Comparison of ENCODE assay signal across 19 mouse cellular contexts in genomic region chr8:123000311-123000710, GRCm38 (mm10). TPM values are rescaled to one million over a fixed set of nuclear protein-coding genes. Genes with fewer than 3 reads are reported as not detected.
A peak's percentile ranks its signal among the peaks of the same experiment; 100 is the strongest.
DNase-seq lines count a peak whose midpoint lies in the region; ATAC-seq and TF ChIP-seq lines count a peak whose summit lies in the region.
"Had no signal": no experiment of that assay in that cellular context is flagged by ENCODE, and none has a peak within 500 bp of the region (broad histone marks: within the 10 kb centered on the region; RNA-seq: fewer than 3 reads in every experiment).

No protein-coding gene starts in this region.

- H3K27ac ChIP-seq in heart, embryonic 16.5 days (ENCODE audit: low read length), result 0 out of 2 replicates have a peak overlapping the region, but pooled peaks have one; percentile 10
- H3K27ac ChIP-seq in heart, embryonic 10.5 days, result no peak overlapping the region
- no peak overlapping the region for H3K27ac ChIP-seq in CH12.LX (ENCODE audit: insufficient read depth, low read depth)
- H3K27ac ChIP-seq: kidney, embryonic 15.5 days; limb, embryonic 15.5 days; stomach, postnatal 0 days had no signal

- no peak for TF ChIP-seq EP300 in CH12.LX (IDR thresholded peaks at IDR 0.05; ENCODE audit: low read length)

- H3K4me1 ChIP-seq in heart, embryonic 16.5 days (ENCODE audit: control insufficient read depth, insufficient read depth, low read length), result peaks cover 36% of the 10 kb centered on the region
- peaks cover 29% of the 10 kb centered on the region for H3K4me1 ChIP-seq in heart, embryonic 10.5 days
- peaks cover 2 to 49% of the 10 kb centered on the region in 2 experiments; a peak in 3 of 4 replicates for H3K4me1 ChIP-seq in CH12.LX (ENCODE audit: control insufficient read depth in 1 of 2, insufficient read depth in 2 of 2)

- no peaks in the 10 kb centered on the region for H3K9me3 ChIP-seq in heart, embryonic 16.5 days (replicated peaks; ENCODE audit: control insufficient read depth, low read length)
- no peaks in the 10 kb centered on the region for H3K9me3 ChIP-seq in heart, embryonic 10.5 days
- H3K9me3 ChIP-seq in CH12.LX (replicated peaks; ENCODE audit: low read length), result no peaks in the 10 kb centered on the region
- H3K9me3 ChIP-seq: kidney, embryonic 15.5 days; limb, embryonic 15.5 days had no signal

- ATAC-seq in heart, embryonic 16.5 days (replicated peaks; ENCODE audit: extremely low read depth, insufficient read depth, low FRiP score), result peak; percentile 33; the same call in 1 of the 2 replicates
- ATAC-seq in common myeloid progenitor, adult 5-6 weeks (replicated peaks; ENCODE audit: low read depth, poor library complexity, severe bottlenecking), result peak; percentile 57
- ATAC-seq in monocyte, adult 5-6 weeks (replicated peaks; ENCODE audit: insufficient number of reproducible peaks, low FRiP score, low TSS enrichment, poor library complexity, severe bottlenecking), result 0 out of 2 replicates have a peak, but pooled peaks have one; percentile 38
- ATAC-seq in erythroid progenitor cell, adult 5-6 weeks (replicated peaks; ENCODE audit: low FRiP score, poor library complexity, severe bottlenecking), result no peak
- ATAC-seq: forebrain, embryonic 16.5 days; liver, postnatal 0 days; midbrain, embryonic 16.5 days had no signal

- no peaks in the 10 kb centered on the region for H3K27me3 ChIP-seq in heart, embryonic 16.5 days (ENCODE audit: control insufficient read depth, insufficient read depth, low read length)
- H3K27me3 ChIP-seq in heart, embryonic 10.5 days (ENCODE audit: insufficient read depth, poor library complexity, severe bottlenecking), result no peaks in the 10 kb centered on the region
- H3K27me3 ChIP-seq in CH12.LX (replicated peaks), result no peaks in the 10 kb centered on the region
- H3K27me3 ChIP-seq: kidney, embryonic 15.5 days; limb, embryonic 15.5 days had no signal

- WGBS in heart, embryonic 16.5 days, result 54% methylated on average over 2 of the region's 2 CpGs
- 79% methylated on average over 2 of the region's 2 CpGs for WGBS in heart, embryonic 10.5 days

- TF ChIP-seq POLR2A in CH12.LX (IDR thresholded peaks at IDR 0.05; ENCODE audit: low read depth, low read length), result no peak

- dilution Hi-C loops in CH12.LX (cut with MboI; ENCODE audit: extremely low pct_ligation_motif_present, extremely low pct_unique_long_range_greater_than_20kb, low sequenced_read_pairs), result no loop called here

- TF ChIP-seq RAD21 in CH12.LX (IDR thresholded peaks at IDR 0.05; ENCODE audit: low read depth, low read length), result no peak

- H3K4me2 ChIP-seq in heart, embryonic 16.5 days (ENCODE audit: low read depth, low read length), result no peak overlapping the region
- no peak overlapping the region for H3K4me2 ChIP-seq in CH12.LX (ENCODE audit: insufficient read depth, low read depth, poor library complexity, severe bottlenecking)
- H3K4me2 ChIP-seq: heart, embryonic 11.5 days; kidney, embryonic 15.5 days; limb, embryonic 15.5 days had no signal

- H3K36me3 ChIP-seq in heart, embryonic 16.5 days (ENCODE audit: control insufficient read depth, insufficient read depth), result no peaks in the 10 kb centered on the region
- peaks cover 4% of the 10 kb centered on the region; the same call in 1 of the 2 replicates for H3K36me3 ChIP-seq in heart, embryonic 10.5 days
- peaks cover 0 to 27% of the 10 kb centered on the region in 2 experiments for H3K36me3 ChIP-seq in CH12.LX (replicated peaks in 1 of 2; ENCODE audit: control insufficient read depth in 1 of 2, insufficient read depth in 1 of 2, low read length in 1 of 2)
- H3K36me3 ChIP-seq: kidney, embryonic 15.5 days; limb, embryonic 15.5 days had no signal

- no peak overlapping the region for H3K9ac ChIP-seq in heart, embryonic 16.5 days (ENCODE audit: low read length)
- no peak overlapping the region for H3K9ac ChIP-seq in CH12.LX (ENCODE audit: insufficient read depth, low read depth)
- H3K9ac ChIP-seq: kidney, embryonic 15.5 days; limb, embryonic 15.5 days; liver, postnatal 0 days had no signal

- no peak for DNase-seq in heart, embryonic 10.5 days (ENCODE audit: low spot score)
- no peak for DNase-seq in CH12.LX (ENCODE audit: extremely low read depth)
- no peak for DNase-seq in urinary bladder, postnatal 36 days (ENCODE audit: low spot score in 2 of 2)
- DNase-seq in right cerebral cortex, postnatal 25 days, result no peak
- DNase-seq: cerebellum, adult 2 months; embryo, embryonic 11 days; gastrocnemius, postnatal 25 days; heart, postnatal 36 days; liver, postnatal 0 days had no signal

- H3K4me3 ChIP-seq in heart, embryonic 16.5 days (ENCODE audit: low read length), result no peak overlapping the region
- H3K4me3 ChIP-seq in heart, embryonic 10.5 days, result no peak overlapping the region
- no peak overlapping the region for H3K4me3 ChIP-seq in CH12.LX (replicated peaks in 1 of 3; ENCODE audit: low read depth in 2 of 3, low read length in 2 of 3, poor library complexity in 1 of 3)
- H3K4me3 ChIP-seq: kidney, embryonic 15.5 days; limb, embryonic 15.5 days had no signal

- in situ Hi-C loops in CH12.LX (cut with MboI; ENCODE audit: low pct_ligation_motif_present, low pct_unique_long_range_greater_than_20kb, low sequenced_read_pairs), result no loop called here

- H3K79me2 ChIP-seq in CH12.LX (replicated peaks; ENCODE audit: control insufficient read depth, extremely low read depth, insufficient read depth, poor library complexity, severe bottlenecking), result peaks cover 94% of the 10 kb centered on the region

- TF ChIP-seq CTCF in CH12.LX (conservative IDR thresholded peaks at IDR 0.05 in 1 of 2, IDR thresholded peaks at IDR 0.05 in 1 of 2; ENCODE audit: low read depth in 2 of 2, low read length in 2 of 2), result no peak

TF ChIP-seq in CH12.LX, 34 proteins besides CTCF, POLR2A, EP300 and RAD21:
- TF ChIP-seq ZNF384 (IDR thresholded peaks at IDR 0.05; ENCODE audit: low read depth, low read length), result peak; percentile 62
- no peak for TF ChIP-seq USF1 (IDR thresholded peaks at IDR 0.05; ENCODE audit: low read depth, low read length)
- TF ChIP-seq MYC (IDR thresholded peaks at IDR 0.05; ENCODE audit: low read depth, low read length), result no peak
TF ChIP-seq in CH12.LX: peak in this region for 1.

RNA-seq across cellular contexts. Expression of gene Ankrd11, which starts 41.8 kb away (rescaled TPM):
- polyA plus RNA-seq in heart, embryonic 16.5 days (2015; fragmentation: Nextera tagmentation; extraction: Ambion mirVana), result 17.6 and 18.5 TPM in 2 replicates
- 32.9 TPM in 2 replicates for polyA plus RNA-seq in heart, embryonic 10.5 days (2016; fragmentation: Nextera tagmentation; extraction: Ambion mirVana)
- 51.1 and 60.7 TPM in 2 replicates for total RNA-seq in CH12.LX (2012; rRNA removed)
- total RNA-seq in CH12.LX (2014; rRNA removed), result 37.4 and 37.7 TPM in 2 replicates
- 74.1 and 74.9 TPM in 2 replicates for polyA plus RNA-seq in CH12.LX (2012; ENCODE audit: insufficient read length, low read depth)
- total RNA-seq in common myeloid progenitor, adult 5-6 weeks (2017), result 82.3 and 90.9 TPM in 2 replicates
- total RNA-seq in monocyte, adult 5-6 weeks (2017), result 160 to 261 TPM (median 161 TPM) in 3 replicates
- 81.8 and 106 TPM in 2 replicates for total RNA-seq in erythroid progenitor cell, adult 5-6 weeks (2015; ENCODE audit: low replicate concordance)
- total RNA-seq in erythroid progenitor cell, adult 5-6 weeks (2017; ENCODE audit: low replicate concordance), result 126 and 174 TPM in 2 replicates
